Mouse (Mus musculus): ENCODE measurements around the gene Hsd3b2.
"Not testable (repeated sequence)": the region's sequence is repeated elsewhere in the genome, so short reads cannot be mapped to it uniquely, and the experiment has no call there.

Hsd3b2 gene

DNA sequence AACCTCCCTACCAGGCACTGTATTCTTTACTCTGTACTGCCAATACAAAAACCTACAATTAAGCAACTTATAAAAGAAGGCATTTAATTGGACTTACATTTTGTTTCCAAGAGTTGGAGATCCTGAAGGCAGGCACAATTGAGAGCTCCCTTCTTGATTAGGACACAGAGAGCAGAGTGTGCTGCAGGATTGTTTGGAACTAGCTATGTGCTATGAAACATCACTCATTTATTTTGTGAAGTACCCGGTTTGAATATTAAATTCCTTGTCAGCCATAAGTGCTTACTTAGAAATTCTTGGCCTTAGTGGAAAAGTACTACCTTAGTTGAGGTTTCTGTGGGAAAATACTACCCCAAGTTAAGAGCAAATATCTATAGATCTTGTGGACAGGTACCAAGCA lies at the start of gene Hsd3b2:
Hsd3b2 (minus strand) TSS at position 168 of the 400 bp plus-strand sequence.
- in situ Hi-C loops (cut with MboI, MseI) = no loop called here

DNA sequence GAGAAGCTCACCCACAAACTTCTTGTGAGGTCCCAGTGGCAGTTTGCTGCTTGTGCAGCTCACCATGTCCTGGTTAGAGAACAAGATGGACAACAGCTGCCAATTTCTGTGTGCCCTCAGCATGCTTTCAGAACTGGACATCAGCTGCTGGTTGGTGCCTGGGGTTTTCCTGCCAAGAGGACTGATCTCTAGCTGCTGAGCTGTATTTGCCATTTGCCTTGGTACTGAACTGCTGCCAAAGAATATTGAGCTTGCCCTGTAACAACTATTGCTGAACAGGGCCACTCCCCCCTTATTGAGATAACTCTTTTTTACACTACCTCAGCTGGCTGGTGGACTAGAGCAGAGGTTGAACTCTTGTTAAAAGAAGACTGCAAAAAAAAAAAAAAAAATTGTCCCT lies 39.8 kb upstream of the Hsd3b2 start:
- in situ Hi-C loops (cut with MboI, MseI) = no loop called here

DNA sequence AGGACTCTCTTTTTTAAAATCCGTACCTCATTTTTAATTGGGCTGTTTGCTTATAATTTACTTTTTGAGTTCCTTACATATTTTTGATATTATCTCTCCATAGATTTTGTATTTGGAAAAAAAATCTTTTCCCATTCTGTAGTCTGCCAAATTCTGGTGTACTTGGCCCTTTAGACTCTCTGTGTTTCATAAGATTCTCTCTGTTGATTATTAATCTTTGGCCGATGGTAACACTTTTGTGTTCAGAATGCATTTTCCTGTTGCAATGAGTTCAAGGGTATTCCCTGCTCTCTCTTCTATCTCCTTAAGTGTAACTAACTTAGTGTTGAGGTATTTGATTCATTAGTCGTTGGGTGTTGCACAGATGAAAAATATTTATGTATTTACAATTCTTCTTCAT lies 32.5 kb upstream of the Hsd3b2 start:
- in situ Hi-C loops (cut with MboI, MseI) = no loop called here

DNA sequence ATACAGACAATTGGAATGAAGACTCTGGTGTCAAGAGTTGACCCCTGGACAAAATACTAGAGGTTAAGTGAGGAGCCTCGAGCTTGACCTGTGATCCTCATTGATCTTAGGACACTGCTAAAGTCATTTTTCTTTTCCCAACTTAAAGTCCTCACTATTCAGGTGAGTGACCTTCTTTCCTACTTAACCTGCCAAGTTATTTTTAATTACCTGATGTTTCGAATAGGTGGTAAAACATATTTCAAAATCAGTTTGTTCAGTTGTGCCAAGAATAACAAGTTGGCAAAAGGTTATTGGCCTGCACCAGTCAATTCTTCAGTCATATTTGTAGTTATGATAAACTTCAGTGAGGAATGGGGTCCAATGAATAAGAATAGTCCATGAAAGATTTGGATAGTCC lies 27.8 kb upstream of the Hsd3b2 start:
- in situ Hi-C loops (cut with MboI, MseI) = no loop called here

DNA sequence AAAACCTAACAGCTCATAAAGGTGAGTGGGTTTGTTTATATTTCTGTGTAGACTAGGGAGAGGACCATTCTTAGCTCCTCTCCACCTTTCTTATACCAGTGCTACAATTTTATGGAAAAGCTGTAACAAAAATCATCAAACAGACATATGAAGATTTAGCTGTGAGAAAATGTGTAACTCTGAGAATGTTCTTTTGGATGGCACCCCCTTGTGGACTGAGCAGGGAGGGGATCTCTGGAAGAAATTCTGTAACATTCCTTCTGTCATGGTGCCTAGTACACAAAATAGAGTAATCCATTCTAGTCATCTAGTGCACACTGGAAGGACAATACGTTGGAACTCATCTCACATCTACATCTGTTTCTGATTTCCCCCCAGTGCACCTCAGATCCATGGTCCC lies 16.7 kb upstream of the Hsd3b2 start:
- in situ Hi-C loops (cut with MboI, MseI) = not testable (repeated sequence)

DNA sequence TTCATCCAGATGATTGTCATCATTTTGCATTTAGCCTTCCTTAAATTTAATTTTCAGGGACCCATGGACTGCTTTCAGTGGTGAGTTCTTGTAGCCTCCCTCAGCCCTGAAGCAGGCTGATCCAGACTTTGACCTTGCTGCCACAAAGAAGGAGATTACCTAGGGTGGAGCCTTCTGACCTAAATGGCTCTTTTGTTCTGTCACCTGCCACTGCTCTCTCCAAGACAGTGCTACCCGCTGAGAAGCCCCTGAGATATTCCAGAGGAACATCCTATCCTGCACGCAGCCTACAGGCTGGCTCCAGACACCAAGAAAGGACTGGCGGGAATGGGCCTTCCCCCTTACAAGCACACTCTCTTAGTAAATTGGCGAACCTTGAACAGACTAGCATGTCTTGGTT lies 10.0 kb upstream of the Hsd3b2 start:
- in situ Hi-C loops (cut with MboI, MseI) = no loop called here

DNA sequence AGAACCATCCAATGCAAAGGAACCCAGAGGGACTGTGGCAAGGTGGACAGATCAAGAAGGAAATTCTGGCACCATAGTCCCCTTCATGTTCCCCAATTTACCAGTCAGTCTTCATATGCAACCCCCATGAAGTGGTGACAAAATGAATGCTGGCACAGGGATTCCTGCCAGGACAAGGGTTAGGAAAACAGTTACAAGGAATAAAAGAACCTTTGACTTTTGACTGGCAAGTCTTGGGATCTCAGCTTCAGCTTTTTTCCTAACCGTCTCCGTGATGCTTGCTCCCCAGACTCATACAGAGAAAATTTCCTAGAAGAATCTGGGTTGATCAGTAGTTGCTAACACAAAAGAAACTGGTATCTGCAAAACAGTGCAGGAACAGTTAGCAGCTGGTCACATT lies 9.4 kb upstream of the Hsd3b2 start:
- in situ Hi-C loops (cut with MboI, MseI) = no loop called here

DNA sequence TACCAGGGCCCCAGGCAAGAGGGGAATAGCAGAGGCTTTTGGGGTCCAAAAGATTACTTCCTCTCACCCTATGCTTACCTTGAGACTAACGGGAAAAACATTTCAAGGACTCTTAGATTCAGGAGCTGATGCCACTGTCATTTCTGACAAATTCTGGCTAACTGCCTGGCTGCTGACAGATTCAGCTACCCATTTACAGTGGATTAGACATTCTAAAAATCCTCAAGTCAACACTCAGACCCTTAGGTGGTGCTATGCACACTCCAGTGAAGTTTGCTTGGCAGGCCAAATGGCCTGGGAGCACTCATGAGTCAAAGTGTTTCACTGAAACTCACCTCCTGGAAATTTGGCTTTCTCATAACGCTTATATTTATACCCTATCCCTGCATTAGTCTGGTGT lies 1.9 kb upstream of the Hsd3b2 start:
- in situ Hi-C loops (cut with MboI, MseI) = no loop called here

DNA sequence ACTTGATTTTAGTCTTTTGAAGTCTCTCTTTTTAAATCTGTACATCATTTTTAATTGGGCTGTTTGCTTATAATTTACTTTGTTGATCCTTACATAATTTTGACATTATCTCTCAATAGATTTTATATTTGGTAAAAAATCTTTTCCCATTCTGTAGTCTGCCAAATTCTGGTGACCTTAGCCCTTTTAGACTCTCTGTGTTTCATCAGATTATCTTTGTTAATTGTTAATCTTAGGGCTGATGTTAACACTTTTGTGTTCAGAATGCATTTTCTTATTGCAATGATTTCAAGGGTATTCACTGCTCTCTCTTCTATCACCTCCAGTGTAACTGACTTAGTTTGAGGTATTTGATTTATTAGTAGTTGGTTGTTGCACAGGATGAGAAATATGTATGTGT lies 3.6 kb downstream of the Hsd3b2 start:
- in situ Hi-C loops (cut with MboI, MseI) = no loop called here

DNA sequence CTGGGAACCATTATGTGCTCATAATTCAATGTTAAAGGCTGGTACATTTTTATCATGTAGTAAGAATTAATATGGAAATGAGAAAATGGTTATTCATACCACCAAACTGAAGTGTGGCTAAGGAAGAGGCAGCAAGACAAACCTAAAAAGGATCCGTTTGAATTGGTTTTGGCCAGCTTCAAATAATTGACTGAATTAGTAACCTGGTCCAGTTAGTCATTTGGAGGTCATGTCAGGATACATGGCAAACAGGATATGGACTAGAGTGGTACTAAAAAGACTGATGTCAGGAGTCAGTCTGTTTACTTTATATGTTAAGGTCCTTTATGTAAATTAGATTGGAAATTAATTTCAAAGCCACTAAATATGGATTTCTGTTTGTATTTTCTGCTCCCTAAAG lies 41.9 kb downstream of the Hsd3b2 start:
- in situ Hi-C loops (cut with MboI, MseI) = no loop called here

DNA sequence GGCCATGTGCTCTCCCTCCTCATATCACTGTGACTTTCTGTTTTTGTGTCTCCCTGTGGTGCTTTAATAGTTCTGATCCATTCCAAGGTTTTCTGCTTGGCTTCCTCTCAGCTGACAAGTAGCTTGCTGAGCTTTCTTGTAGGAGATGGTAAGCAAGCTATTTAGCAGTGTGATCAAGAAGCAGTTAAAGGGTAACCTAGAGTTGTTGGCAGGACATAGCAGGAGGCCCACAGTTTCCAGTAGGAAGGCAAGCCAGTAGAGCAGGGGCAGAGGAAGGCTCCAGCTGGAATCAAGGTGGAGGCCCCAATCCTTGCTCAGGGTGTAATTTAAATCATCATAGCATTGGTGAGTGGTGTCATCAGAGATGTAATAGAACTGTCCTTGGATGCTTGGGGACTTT lies 43.6 kb downstream of the Hsd3b2 start:
- in situ Hi-C loops (cut with MboI, MseI) = no loop called here
